Mouse (Mus musculus) C2C12 (cell line): Measurements from ENCODE around the gene Ubash3a. TPM values are rescaled to one million over a fixed set of nuclear protein-coding genes. Genes with fewer than 3 reads are reported as not detected.

ENCODE experiments used
- H3K27me3 ChIP-seq: one replicate; pipeline ENCODE4 v1.6.1; 2011; ENCODE audit not compliant: control insufficient read depth, insufficient read depth, insufficient read length
- H3K36me3 ChIP-seq: one replicate; pipeline ENCODE4 v1.6.1; 2011; ENCODE audit not compliant: control insufficient read depth, insufficient read depth
- H3K4me3 ChIP-seq: one replicate; pipeline ENCODE4 v1.5.1; 2011; ENCODE audit warnings: mild to moderate bottlenecking, control low read depth; ENCODE audit not compliant: poor library complexity, insufficient read depth, severe bottlenecking
- H3K79me2 ChIP-seq: one replicate; pipeline ENCODE4 v1.6.1; 2011; ENCODE audit not compliant: control insufficient read depth, insufficient read depth
- H3K79me3 ChIP-seq: one replicate; pipeline ENCODE4 v1.6.1; 2011; ENCODE audit warnings: low read depth, control low read depth
- H3ac ChIP-seq: one replicate; pipeline ENCODE3; 2011; ENCODE audit warnings: low read depth; ENCODE audit not compliant: control insufficient read depth, insufficient read length
- CEBPB ChIP-seq: IDR thresholded peaks from one replicate; pipeline ENCODE4 v1.6.1; 2011; ENCODE audit warnings: low read depth, mild to moderate bottlenecking, control low read depth, moderate library complexity
- CTCF ChIP-seq: IDR thresholded peaks from one replicate; pipeline ENCODE4 v1.5.1; 2011; ENCODE audit not compliant: control insufficient read depth, insufficient read depth, insufficient read length
- FOSL1 ChIP-seq: IDR thresholded peaks from one replicate; pipeline ENCODE4 v1.8.0; 2011; ENCODE audit warnings: mild to moderate bottlenecking, low read length; ENCODE audit not compliant: poor library complexity, insufficient read depth, severe bottlenecking
- MAX ChIP-seq: IDR thresholded peaks from one replicate; pipeline ENCODE4 v1.6.1; 2011; ENCODE audit warnings: mild to moderate bottlenecking, control low read depth
- MYOD1 ChIP-seq: IDR thresholded peaks from one replicate; pipeline ENCODE4 v1.6.1; 2011; ENCODE audit warnings: low read depth; ENCODE audit not compliant: control insufficient read depth, insufficient read length
- MYOG ChIP-seq: IDR thresholded peaks from one replicate; pipeline ENCODE4 v1.6.1; 2011; ENCODE audit not compliant: control insufficient read depth, insufficient read length; ENCODE audit errors: extremely low read depth
- USF1 ChIP-seq: IDR thresholded peaks from one replicate; pipeline ENCODE4 v1.6.1; 2011; ENCODE audit warnings: low read depth, mild to moderate bottlenecking, control low read depth, moderate library complexity
- polyA plus RNA-seq: library from polyadenylated mRNA; unstranded; fragments of >200 nt; fragmentation: generic; extraction: Trizol; gene quantifications from one replicate; pipeline ENCODE4 v1.2.1, GENCODE M21; 2012; ENCODE audit warnings: missing spikeins

Ubash3a gene
- polyA plus RNA-seq, 1 experiment = not detected

GRCm38 (mm10) chr17:31273631-31274030 lies 66.0 kb downstream of the Ubash3a start:
- no peaks in the 10 kb centered on the region for H3K79me3 ChIP-seq
- TF ChIP-seq CEBPB (no peak), FOSL1 (no peak), USF1 (no peak), MAX (no peak), MYOG (no peak), CTCF (no peak), MYOD1 (no peak)
- no peak overlapping the region for H3K4me3 ChIP-seq
- H3K27me3 ChIP-seq = peaks cover 5% of the 10 kb centered on the region
- no peaks in the 10 kb centered on the region for H3K36me3 ChIP-seq
- H3ac ChIP-seq = no peak overlapping the region
- H3K79me2 ChIP-seq = no peaks in the 10 kb centered on the region

- no peaks in the 10 kb centered on the region for H3K79me2 ChIP-seq
- H3K27me3 ChIP-seq = peaks cover 5% of the 10 kb centered on the region
- no peaks in the 10 kb centered on the region for H3K79me3 ChIP-seq
- no peak overlapping the region for H3K4me3 ChIP-seq
- H3K36me3 ChIP-seq = no peaks in the 10 kb centered on the region
- no peak for TF ChIP-seq MAX
- no peak for TF ChIP-seq CTCF
- TF ChIP-seq CEBPB = no peak
- TF ChIP-seq MYOG = no peak
- no peak for TF ChIP-seq MYOD1
- TF ChIP-seq USF1 = no peak
- TF ChIP-seq FOSL1 = no peak
- H3ac ChIP-seq = no peak overlapping the region
Observed at GRCm38 (mm10) chr17:31275181-31275580, 67.5 kb downstream of the Ubash3a start.

GRCm38 (mm10) chr17:31276207-31276921 lies 68.7 kb downstream of the Ubash3a start:
- Histone ChIP-seq H3K79me3 (no peaks in the 10 kb centered on the region), H3K4me3 (no peak overlapping the region), H3K36me3 (no peaks in the 10 kb centered on the region), H3K27me3 (peaks cover 5% of the 10 kb centered on the region), H3K79me2 (no peaks in the 10 kb centered on the region), H3ac (no peak overlapping the region)
- TF ChIP-seq MAX (no peak), MYOD1 (no peak), FOSL1 (no peak), CEBPB (no peak), CTCF (no peak), MYOG (no peak), USF1 (no peak)

GRCm38 (mm10) chr17:31276922-31277918 lies 69.5 kb downstream of the Ubash3a start, which contains the start of gene Rsph1:
Rsph1 (minus strand) TSS chr17:31277383.
- Histone ChIP-seq H3K36me3 (no peaks in the 10 kb centered on the region), H3K79me3 (no peaks in the 10 kb centered on the region), H3K79me2 (no peaks in the 10 kb centered on the region), H3K4me3 (no peak within 1 kb of the TSS), H3K27me3 (peaks cover 5% of the 10 kb centered on the region), H3ac (no peak within 1 kb of the TSS)
- no peak for TF ChIP-seq CEBPB
- TF ChIP-seq MYOG = no peak
- TF ChIP-seq USF1 = no peak
- TF ChIP-seq CTCF = no peak
- no peak for TF ChIP-seq MYOD1
- TF ChIP-seq MAX = no peak
- no peak for TF ChIP-seq FOSL1

GRCm38 (mm10) chr17:31277931-31278330 lies 70.3 kb downstream of the Ubash3a start:
- Histone ChIP-seq H3K27me3 (peaks cover 5% of the 10 kb centered on the region), H3K79me3 (no peaks in the 10 kb centered on the region), H3K4me3 (no peak overlapping the region), H3K36me3 (no peaks in the 10 kb centered on the region), H3ac (no peak overlapping the region), H3K79me2 (no peaks in the 10 kb centered on the region)
- TF ChIP-seq MYOG (no peak), USF1 (no peak), CTCF (no peak), FOSL1 (no peak), CEBPB (no peak), MYOD1 (no peak), MAX (no peak)

- Histone ChIP-seq H3K36me3 (no peaks in the 10 kb centered on the region), H3K79me3 (no peaks in the 10 kb centered on the region), H3K79me2 (no peaks in the 10 kb centered on the region), H3ac (no peak overlapping the region), H3K27me3 (peaks cover 4% of the 10 kb centered on the region), H3K4me3 (no peak overlapping the region)
- no peak for TF ChIP-seq MAX
- TF ChIP-seq MYOG = no peak
- no peak for TF ChIP-seq CEBPB
- TF ChIP-seq FOSL1 = no peak
- no peak for TF ChIP-seq MYOD1
- no peak for TF ChIP-seq USF1
- no peak for TF ChIP-seq CTCF
Observed at GRCm38 (mm10) chr17:31279541-31279940, 71.9 kb downstream of the Ubash3a start.
